Mouse (Mus musculus) layer of hippocampus, postnatal 36 days (tissue): ENCODE measurements at regions not wholly inside any gene's neighbourhood (a gene's known extent, or its start where the extent isn't known, plus 50 kb on each side); places are given as distances from the start of the nearest gene placed in this dataset.
A peak's percentile ranks its signal among the peaks of the same experiment; 100 is the strongest.

Source experiments
- DNase-seq, 2 experiments: peaks; one replicate each; pipeline ENCODE4 v3.0.0; 2022

GRCm38 (mm10) chr12:70674144-70674543, 151.2 kb upstream of the Frmd6 start:
- no peak for DNase-seq

DNA sequence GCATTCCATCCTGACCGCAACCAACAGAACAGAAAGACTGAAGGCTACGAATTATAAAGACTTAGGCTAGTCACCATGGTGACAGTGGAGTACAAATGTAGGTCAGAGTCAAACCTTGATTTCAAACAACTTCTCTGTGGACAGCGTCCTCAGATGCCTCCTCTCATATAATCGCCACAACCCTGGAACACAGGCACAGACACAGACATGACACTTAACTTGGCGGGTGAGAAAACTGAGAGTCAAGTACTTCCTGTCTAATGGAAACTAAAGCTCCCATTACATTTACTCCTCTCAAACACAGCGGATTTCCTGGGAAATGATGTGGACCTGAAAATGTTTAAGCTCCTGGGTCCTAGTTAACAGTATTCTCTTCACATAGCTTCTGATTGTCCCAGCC, 149.5 kb upstream of the Frmd6 start:
- no peak for DNase-seq

DNA sequence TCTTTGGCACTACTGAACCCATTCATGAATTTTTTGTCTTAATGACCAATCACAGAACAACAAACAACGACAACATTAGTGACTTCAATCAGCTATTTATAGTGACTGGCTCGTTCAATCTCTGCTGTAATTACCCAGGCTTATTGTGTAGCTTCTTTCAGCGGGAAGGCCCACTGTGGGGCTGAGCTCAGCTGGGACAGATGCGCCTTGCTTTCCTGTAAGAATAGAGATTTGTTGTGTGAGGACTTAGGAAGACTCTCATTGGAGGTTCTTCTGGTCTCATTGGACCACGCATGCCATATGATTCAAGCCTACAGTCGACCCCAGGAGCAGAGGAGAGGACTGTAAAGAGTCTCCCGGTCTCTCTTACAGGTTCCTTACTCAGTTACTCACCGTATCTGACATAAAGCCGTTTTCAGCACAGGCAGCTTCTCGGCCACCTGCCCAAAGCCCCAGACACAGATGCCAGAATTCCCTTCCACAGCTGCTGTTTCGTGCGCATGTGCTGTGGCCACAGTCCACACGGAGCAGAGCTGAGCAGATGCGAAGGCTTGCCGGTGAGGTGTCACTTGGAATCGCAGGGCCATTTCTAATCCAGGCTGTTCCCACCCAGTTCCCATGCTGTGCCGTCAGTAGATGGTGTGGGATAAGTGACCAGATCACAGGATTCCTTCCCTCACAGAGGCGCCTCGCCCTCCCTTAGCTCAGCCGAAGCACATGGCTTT, 145.5 kb upstream of the Frmd6 start:
- DNase-seq = peak in 1 of 2 experiments; percentile 19

GRCm38 (mm10) chr12:70681407-70681990, 143.8 kb upstream of the Frmd6 start:
- DNase-seq = no peak

- no peak for DNase-seq
Observed at GRCm38 (mm10) chr12:70684354-70684753, 141.0 kb upstream of the Frmd6 start.

- DNase-seq = peak; percentile 24 to 26
Observed at GRCm38 (mm10) chr12:70685432-70685831, 139.9 kb upstream of the Frmd6 start.

DNA sequence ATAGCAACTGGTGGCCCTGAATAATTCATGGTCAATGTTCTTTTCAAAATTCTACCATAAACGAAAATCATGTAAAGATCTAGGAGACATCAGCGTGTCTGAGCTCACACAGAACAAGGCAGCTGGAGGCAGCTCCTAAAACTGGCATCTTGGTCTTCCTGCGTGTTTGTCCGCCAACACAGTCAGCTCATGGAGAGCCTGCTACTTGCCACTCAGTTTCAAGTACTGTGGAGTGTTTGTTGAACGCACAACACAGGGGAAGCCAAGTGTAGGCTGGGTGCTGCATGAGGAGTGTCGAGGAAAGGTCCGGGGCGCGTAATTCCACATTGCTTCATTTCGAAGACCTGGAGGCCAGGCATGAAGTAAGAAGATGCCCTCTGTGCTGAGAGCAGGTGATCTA, 139.0 kb upstream of the Frmd6 start:
- DNase-seq = no peak

DNA sequence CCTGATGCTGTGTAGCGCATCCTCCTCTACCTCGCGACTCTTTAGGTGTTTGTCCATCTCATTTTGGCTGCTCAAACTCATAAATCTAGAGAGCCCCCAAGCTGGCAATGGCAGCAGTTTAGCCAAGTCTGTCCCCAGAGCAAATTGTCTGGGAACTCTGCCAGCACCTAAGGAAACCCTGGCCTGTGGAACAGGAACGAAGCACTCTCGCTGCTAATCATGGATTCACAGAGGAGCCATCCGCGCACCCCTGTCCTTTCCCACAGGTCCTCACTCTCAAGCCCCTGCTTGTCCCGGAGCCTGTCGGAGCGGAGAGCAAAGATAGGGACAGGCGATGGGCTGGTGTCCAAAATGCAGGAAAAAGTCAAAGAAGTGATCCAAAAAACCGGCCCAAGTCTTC, 138.3 kb upstream of the Frmd6 start:
- DNase-seq = no peak

DNA sequence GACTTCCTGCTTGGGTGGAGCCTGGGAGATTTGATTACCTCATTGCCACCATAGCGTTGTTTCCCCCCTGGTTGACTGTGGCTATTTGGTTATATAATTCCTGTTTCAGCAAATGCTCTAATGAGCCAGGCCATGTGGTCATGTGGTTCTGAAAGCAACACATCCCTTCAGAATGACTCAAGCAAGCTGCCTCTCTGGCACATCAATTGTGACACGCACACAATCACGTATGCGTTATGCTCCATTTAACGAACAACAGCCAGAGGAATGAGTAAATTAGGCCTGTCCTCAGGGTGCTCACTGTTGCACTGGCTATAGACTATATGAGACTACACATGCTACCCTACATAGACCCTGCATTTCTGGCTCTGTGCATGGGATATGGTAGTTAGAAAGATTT, 130.2 kb upstream of the Frmd6 start:
- no peak for DNase-seq

DNA sequence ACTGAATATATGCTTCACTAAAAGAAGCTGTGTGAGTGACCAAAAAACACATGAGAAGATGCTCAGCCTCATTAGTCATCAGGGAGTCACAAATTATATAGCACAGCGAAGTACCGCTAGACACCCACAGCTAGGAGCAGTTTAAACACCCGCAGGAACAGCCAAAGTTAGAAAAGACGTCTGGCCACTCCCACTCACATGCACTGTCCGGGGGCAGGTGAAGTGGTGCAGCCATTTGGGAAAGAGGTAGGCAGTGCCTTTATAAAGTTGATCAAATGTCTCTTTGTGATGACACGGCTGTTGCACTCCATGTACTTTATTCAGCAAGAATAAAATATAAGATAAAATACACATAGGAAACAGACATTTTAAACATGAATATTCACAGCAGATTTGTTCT, 129.1 kb upstream of the Frmd6 start:
- DNase-seq = no peak

DNA sequence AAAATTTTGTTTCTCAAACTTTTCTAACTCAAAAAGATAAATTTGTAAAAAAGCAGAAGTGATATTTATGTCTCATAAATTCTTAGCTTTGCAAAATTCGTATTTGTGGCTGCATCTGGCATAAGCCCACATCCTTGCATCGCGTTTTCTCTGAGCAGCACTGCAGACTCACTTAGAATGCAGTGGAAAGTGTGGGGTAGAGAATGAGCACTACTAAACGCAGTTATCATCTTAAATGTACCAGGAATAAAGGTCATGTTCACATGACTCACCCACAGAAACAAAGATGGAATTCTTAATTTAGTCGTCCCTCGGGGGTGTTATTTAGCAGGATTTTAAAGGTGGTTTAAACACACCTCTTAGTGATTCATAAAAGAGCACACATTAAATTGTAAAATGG, 126.8 kb upstream of the Frmd6 start:
- no peak for DNase-seq

DNA sequence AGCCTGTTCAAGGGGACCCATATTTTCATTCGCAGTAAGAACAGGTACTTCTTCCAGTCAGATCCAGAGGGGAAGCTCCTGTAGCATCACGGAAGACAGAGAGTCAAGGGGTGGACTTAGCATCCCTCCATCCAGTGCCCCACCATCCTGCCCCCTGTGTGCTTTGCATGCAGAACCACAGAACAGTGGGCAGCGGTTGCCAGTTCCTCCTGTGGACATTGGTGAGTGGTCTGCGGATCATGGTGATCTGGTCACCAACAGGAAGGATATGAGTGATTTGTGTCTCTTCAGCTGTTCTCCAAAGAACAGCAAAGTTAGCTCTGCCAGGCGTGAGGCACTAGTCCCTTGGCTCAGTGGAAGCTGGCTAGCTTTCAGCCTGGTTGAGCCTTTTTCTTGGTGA, 122.8 kb upstream of the Frmd6 start:
- DNase-seq = no peak

GRCm38 (mm10) chr12:70706806-70707628, 118.3 kb upstream of the Frmd6 start:
- no peak for DNase-seq

DNA sequence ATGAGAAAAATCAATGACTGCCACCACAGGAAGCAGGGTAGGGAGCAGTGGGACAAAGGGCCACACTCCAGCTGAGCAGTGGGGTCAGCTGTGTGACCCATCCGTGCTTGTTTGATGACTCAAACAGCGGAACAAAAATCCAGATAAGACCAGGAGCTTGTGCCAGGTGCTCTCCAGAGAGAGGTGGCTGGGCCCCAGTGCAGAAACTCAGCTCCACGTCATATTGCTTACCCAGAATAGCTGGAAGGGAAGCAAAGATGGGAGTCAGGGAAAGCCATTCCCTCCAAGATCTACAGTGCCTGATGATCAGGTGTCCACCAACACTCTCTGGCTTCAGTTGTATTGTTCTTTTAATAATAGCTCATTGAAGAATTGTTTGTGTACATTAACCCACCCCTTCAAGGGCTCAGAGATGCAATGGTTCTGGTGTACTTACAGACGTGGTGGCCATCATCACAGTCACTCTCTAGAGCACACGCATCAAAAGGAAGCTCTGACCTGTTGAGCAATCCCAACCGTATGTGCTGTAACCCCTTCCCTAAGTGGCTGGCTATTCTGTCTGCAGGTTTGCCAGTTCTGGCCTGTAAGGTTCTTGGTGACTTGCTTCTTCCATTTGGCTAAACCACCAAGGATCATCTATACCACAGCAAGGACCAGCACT, 117.6 kb upstream of the Frmd6 start:
- DNase-seq = no peak

GRCm38 (mm10) chr12:70708290-70708668, 117.0 kb upstream of the Frmd6 start:
- no peak for DNase-seq

- no peak for DNase-seq
Observed at GRCm38 (mm10) chr12:70710311-70710710, 115.0 kb upstream of the Frmd6 start.

- no peak for DNase-seq
Observed at GRCm38 (mm10) chr12:70711030-70711429, 114.3 kb upstream of the Frmd6 start.

DNA sequence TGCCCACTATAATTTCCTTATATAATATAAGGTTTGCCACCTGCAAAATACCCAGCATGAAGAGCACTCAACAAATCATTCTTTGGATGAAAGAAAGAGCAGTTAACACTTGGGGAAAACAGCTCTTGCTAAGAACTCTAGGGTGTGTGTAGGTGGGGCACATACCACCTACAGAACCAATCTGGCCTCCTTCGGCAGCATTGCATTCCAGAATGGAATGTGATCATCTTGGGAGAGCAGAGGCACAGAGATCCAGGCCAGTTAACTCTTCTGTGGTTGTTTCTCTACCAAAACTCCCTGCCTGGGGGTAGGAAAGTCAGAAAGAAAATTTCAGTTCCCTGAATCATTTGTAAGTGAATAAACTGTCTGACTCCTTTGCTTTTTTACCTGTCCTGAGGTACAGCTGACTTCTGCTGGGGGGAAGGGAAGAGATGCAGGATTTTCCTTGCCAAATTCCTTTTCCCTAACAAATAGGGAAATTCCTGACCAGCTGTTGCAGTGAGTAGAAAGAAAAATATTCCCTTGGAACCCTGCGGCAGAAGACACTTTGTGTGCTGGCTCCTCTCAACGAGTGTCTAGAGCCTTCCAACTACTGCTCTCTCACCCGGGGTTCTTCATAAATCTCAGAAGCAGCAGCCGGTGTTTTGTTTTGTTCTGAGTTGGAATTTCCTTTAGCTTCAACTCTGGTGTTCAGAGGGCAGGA, 112.8 kb upstream of the Frmd6 start:
- DNase-seq = no peak

GRCm38 (mm10) chr12:70713499-70714280, 111.6 kb upstream of the Frmd6 start:
- no peak for DNase-seq

- peak; percentile 45 to 60 for DNase-seq
Observed at GRCm38 (mm10) chr12:70714281-70714679, 111.0 kb upstream of the Frmd6 start.

GRCm38 (mm10) chr12:70715836-70716235, 109.5 kb upstream of the Frmd6 start:
- DNase-seq = no peak

GRCm38 (mm10) chr12:70718602-70719001, 106.7 kb upstream of the Frmd6 start:
- DNase-seq = no peak
